Mouse (Mus musculus) MEL (cell line): Measurements from ENCODE around the gene Sipa1l1. TPM values are rescaled to one million over a fixed set of nuclear protein-coding genes. Genes with fewer than 3 reads are reported as not detected.

Experiments
- DNase-seq: peaks from one replicate; pipeline ENCODE4 v3.0.0; 2011; ENCODE audit warnings: low read depth, low spot score
- H3K27ac ChIP-seq: 2 replicates; pipeline ENCODE4 v1.5.1; 2012; ENCODE audit warnings: low read depth, mild to moderate bottlenecking, control low read depth, low read length, moderate library complexity; ENCODE audit not compliant: control insufficient read depth
- H3K27me3 ChIP-seq, 2 experiments: fragments of 150-350 bp in 1 of 2; sonication (generic) in 1 of 2; 2 replicates each; pipeline ENCODE4 v1.6.1; 2012; ENCODE audit warnings: low read length in 2 of 2, mild to moderate bottlenecking in 2 of 2, improper control_type of control experiment in 1 of 2, moderate library complexity in 1 of 2; ENCODE audit not compliant: insufficient read depth in 2 of 2, control insufficient read depth in 1 of 2
- H3K36me3 ChIP-seq, 2 experiments: 2 replicates each; pipeline ENCODE4 v1.6.1; 2012 to 2014; ENCODE audit warnings: low read length in 2 of 2, improper control_type of control experiment in 1 of 2, inconsistent platforms in 1 of 2, mild to moderate bottlenecking in 1 of 2; ENCODE audit not compliant: insufficient read depth in 2 of 2, control insufficient read depth in 1 of 2
- H3K4me1 ChIP-seq, 2 experiments: fragments of 150-350 bp in 1 of 2; sonication (generic) in 1 of 2; 2 replicates each; pipeline ENCODE4 v1.6.1; 2012; ENCODE audit warnings: low read length in 2 of 2, improper control_type of control experiment in 1 of 2, mild to moderate bottlenecking in 1 of 2; ENCODE audit not compliant: insufficient read depth in 2 of 2, control insufficient read depth in 1 of 2
- H3K4me3 ChIP-seq, 2 experiments: fragments of 150-350 bp in 1 of 2; sonication (generic) in 1 of 2; 2 replicates each; pipeline ENCODE4 v1.5.1; 2012; ENCODE audit warnings: low read depth in 2 of 2, low read length in 2 of 2, mild to moderate bottlenecking in 2 of 2, moderate library complexity in 2 of 2, control low read depth in 1 of 2, improper control_type of control experiment in 1 of 2; ENCODE audit not compliant: control insufficient read depth in 1 of 2, insufficient read depth in 1 of 2
- H3K79me2 ChIP-seq: 2 replicates; pipeline ENCODE4 v1.6.1; 2012; ENCODE audit warnings: mild to moderate bottlenecking, low read length, moderate library complexity; ENCODE audit not compliant: control insufficient read depth, poor library complexity, insufficient read depth
- H3K9ac ChIP-seq: 2 replicates; pipeline ENCODE4 v1.6.1; 2012; ENCODE audit warnings: low read depth, mild to moderate bottlenecking, control low read depth, low read length, moderate library complexity; ENCODE audit not compliant: control insufficient read depth, poor library complexity, severe bottlenecking
- H3K9me3 ChIP-seq: fragments of 150-350 bp; sonication (generic); replicated peaks from 2 replicates; pipeline ENCODE4 v1.6.1; 2012; ENCODE audit warnings: mild to moderate bottlenecking, low read length, improper control_type of control experiment, moderate library complexity; ENCODE audit not compliant: insufficient read depth
- EP300 ChIP-seq, 2 experiments: IDR thresholded peaks; 2 replicates each; pipeline ENCODE4 v1.6.1; 2011; ENCODE audit warnings: improper control_type of control experiment in 2 of 2, low read length in 2 of 2, low read depth in 1 of 2, mild to moderate bottlenecking in 1 of 2
- ETS1 ChIP-seq: IDR thresholded peaks from 2 replicates; pipeline ENCODE4 v1.6.1; 2012; ENCODE audit warnings: low read depth, mild to moderate bottlenecking, inconsistent platforms, low read length, improper control_type of control experiment, moderate library complexity
- GATA1 ChIP-seq: IDR thresholded peaks from 2 replicates; pipeline ENCODE4 v1.6.1; 2011; ENCODE audit warnings: low read depth, low read length, improper control_type of control experiment
- HCFC1 ChIP-seq: IDR thresholded peaks from 2 replicates; pipeline ENCODE4 v1.6.1; 2012; ENCODE audit warnings: low read depth, mild to moderate bottlenecking, inconsistent platforms, low read length, improper control_type of control experiment, moderate library complexity
- MYC ChIP-seq: IDR thresholded peaks from 2 replicates; pipeline ENCODE4 v1.6.1; 2011; ENCODE audit warnings: low read depth, mild to moderate bottlenecking, low read length, improper control_type of control experiment, moderate library complexity
- POLR2AphosphoS2 ChIP-seq: IDR thresholded peaks from 2 replicates; pipeline ENCODE4 v1.6.1; 2011; ENCODE audit warnings: low read length, improper control_type of control experiment
- RCOR1 ChIP-seq: IDR thresholded peaks from 2 replicates; pipeline ENCODE4 v1.6.1; 2012; ENCODE audit warnings: low read depth, mild to moderate bottlenecking, inconsistent platforms, low read length, improper control_type of control experiment
- SIN3A ChIP-seq: IDR thresholded peaks from 2 replicates; pipeline ENCODE4 v1.6.1; 2012; ENCODE audit warnings: low read length, improper control_type of control experiment, inconsistent platforms
- TCF12 ChIP-seq: IDR thresholded peaks from 2 replicates; pipeline ENCODE4 v1.6.1; 2014; ENCODE audit warnings: low read depth, mild to moderate bottlenecking, inconsistent platforms, low read length, improper control_type of control experiment, moderate library complexity
- UBTF ChIP-seq: IDR thresholded peaks from 2 replicates; pipeline ENCODE4 v1.6.1; 2012; ENCODE audit warnings: low read depth, mild to moderate bottlenecking, inconsistent platforms, low read length, improper control_type of control experiment, moderate library complexity, borderline replicate concordance; ENCODE audit not compliant: insufficient read depth
- polyA plus RNA-seq, 2 experiments: library from polyadenylated mRNA; stranded (reverse) in 1 of 2; unstranded in 1 of 2; fragments of >175 nt in 1 of 2; fragments of >200 nt in 1 of 2; gene quantifications; 2 replicates each; pipeline versions ENCODE4 v1.2.1 to v1.2.4; 2012; ENCODE audit warnings: low replicate concordance in 2 of 2, low read depth in 1 of 2; ENCODE audit not compliant: insufficient read length in 2 of 2, insufficient read depth in 1 of 2, missing spikeins in 1 of 2
- total RNA-seq: library from RNA; depleted of rRNA; stranded (reverse); fragments of 300-350 nt; gene quantifications from 2 replicates; pipeline ENCODE4 v1.2.3, GENCODE M21; 2012

The Sipa1l1 gene
- total and polyA plus RNA-seq, 3 experiments = 18.1 to 42.7 (median 19.3) TPM

GRCm38 (mm10) chr12:82350082-82350481, 181.0 kb downstream of the Sipa1l1 start:
- Histone ChIP-seq H3K4me3 (no peak overlapping the region), H3K9me3 (no peaks in the 10 kb centered on the region), H3K36me3 (peaks cover 0 to 16% of the 10 kb centered on the region in 2 experiments; a peak in 2 of 4 replicates), H3K27me3 (no peaks in the 10 kb centered on the region), H3K4me1 (peaks cover 7 to 16% of the 10 kb centered on the region in 2 experiments), H3K79me2 (peaks cover 12% of the 10 kb centered on the region), H3K27ac (no peak overlapping the region)
- TF ChIP-seq EP300 (IDR thresholded peaks at IDR 0.05; ENCODE audit: low read depth in 1 of 2, low read length in 2 of 2) = 0 out of 4 replicates have a peak, but pooled peaks of 1 of the 2 experiments have one; percentile 21
- TF ChIP-seq RCOR1 = 0 out of 2 replicates have a peak, but pooled peaks have one; percentile 36
- 0 out of 2 replicates have a peak, but pooled peaks have one; percentile 10 for TF ChIP-seq ETS1
- TF ChIP-seq MYC = no peak
- TF ChIP-seq UBTF = no peak
- TF ChIP-seq, all 39 proteins: peak for 3
- DNase-seq = peak; percentile 59
- no peak overlapping the region for H3K9ac ChIP-seq

- H3K79me2 ChIP-seq = peaks cover 15% of the 10 kb centered on the region
- no peaks in the 10 kb centered on the region for H3K9me3 ChIP-seq
- peaks cover 7 to 16% of the 10 kb centered on the region in 2 experiments for H3K4me1 ChIP-seq
- DNase-seq = no peak
- H3K4me3 ChIP-seq = no peak overlapping the region
- no peak for TF ChIP-seq HCFC1
- no peak for TF ChIP-seq POLR2AphosphoS2
- no peak overlapping the region for H3K9ac ChIP-seq
- peaks cover 0 to 16% of the 10 kb centered on the region in 2 experiments; a peak in 3 of 4 replicates for H3K36me3 ChIP-seq
- H3K27ac ChIP-seq = no peak overlapping the region
- H3K27me3 ChIP-seq = no peaks in the 10 kb centered on the region
These were observed 181.8 kb downstream of the Sipa1l1 start for GRCm38 (mm10) chr12:82350891-82351290.

- peaks cover 5 to 16% of the 10 kb centered on the region in 2 experiments for H3K36me3 ChIP-seq
These were observed 184.5 kb downstream of the Sipa1l1 start for GRCm38 (mm10) chr12:82353660-82354059.

More at GRCm38 (mm10) chr12:82353660-82354059, 184.5 kb downstream of the Sipa1l1 start:
- peaks cover 13% of the 10 kb centered on the region for H3K79me2 ChIP-seq
- no peaks in the 10 kb centered on the region for H3K27me3 ChIP-seq
- H3K4me3 ChIP-seq = no peak overlapping the region
- H3K27ac ChIP-seq = no peak overlapping the region
- H3K4me1 ChIP-seq = peaks cover 7 to 16% of the 10 kb centered on the region in 2 experiments
- 0 out of 2 replicates have a peak, but pooled peaks have one; percentile 37 for TF ChIP-seq TCF12
- TF ChIP-seq GATA1 = peak; percentile 60
- TF ChIP-seq SIN3A = no peak
- H3K9me3 ChIP-seq = no peaks in the 10 kb centered on the region
- no peak for DNase-seq
- no peak overlapping the region for H3K9ac ChIP-seq
